Mouse (Mus musculus) liver, embryonic 14.5 days (tissue): ENCODE data around the gene Map4k2. TPM values are rescaled to one million over a fixed set of nuclear protein-coding genes. Genes with fewer than 3 reads are reported as not detected.

Experiments
- ATAC-seq: fragments of 200-750 bp; cut with Nextera tagmentation; 2 replicates; pipeline ENCODE4 v1.8.0; 2017; ENCODE audit warnings: moderate number of reproducible peaks, mild to moderate bottlenecking, moderate library complexity; ENCODE audit not compliant: insufficient read depth
- DNase-seq, 3 experiments: peaks; one replicate each; pipeline ENCODE4 v3.0.0-alpha.2; 2012 to 2013; ENCODE audit warnings: low read depth in 3 of 3, low spot score in 3 of 3
- H3K27ac ChIP-seq: fragments of 300-500 bp; sonication (generic); 2 replicates; pipeline ENCODE4 v1.5.1; 2014; ENCODE audit warnings: moderate library complexity, mild to moderate bottlenecking, control low read depth, inconsistent platforms
- H3K27me3 ChIP-seq: fragments of 300-500 bp; sonication (generic); 2 replicates; pipeline ENCODE4 v1.6.1; 2014; ENCODE audit warnings: mild to moderate bottlenecking, low read length, moderate library complexity; ENCODE audit not compliant: control insufficient read depth, insufficient read depth
- H3K36me3 ChIP-seq: fragments of 300-500 bp; sonication (generic); replicated peaks from 2 replicates; pipeline ENCODE4 v1.6.1; 2014; ENCODE audit warnings: low read depth; ENCODE audit not compliant: control insufficient read depth, insufficient read depth
- H3K4me1 ChIP-seq, 2 experiments: fragments of 200-500 bp in 1 of 2; fragments of 300-500 bp in 1 of 2; sonication (generic) in 1 of 2; replicated peaks; 2 replicates each; pipeline ENCODE4 v1.6.1; 2012 to 2014; ENCODE audit warnings: antibody characterized with exemption in 1 of 2, inconsistent platforms in 1 of 2, low read length in 1 of 2; ENCODE audit not compliant: control insufficient read depth in 2 of 2, insufficient read depth in 2 of 2
- H3K4me2 ChIP-seq: fragments of 300-500 bp; sonication (generic); 2 replicates; pipeline ENCODE4 v1.6.1; 2014; ENCODE audit warnings: low read depth, mild to moderate bottlenecking, control low read depth, moderate library complexity
- H3K4me3 ChIP-seq, 2 experiments: fragments of 200-500 bp in 1 of 2; fragments of 300-500 bp in 1 of 2; sonication (generic) in 1 of 2; 2 replicates each; pipeline ENCODE4 v1.5.1; 2012 to 2014; ENCODE audit warnings: low read depth in 2 of 2, low read length in 2 of 2, mild to moderate bottlenecking in 2 of 2, control low read depth in 1 of 2, inconsistent platforms in 1 of 2, moderate library complexity in 1 of 2; ENCODE audit not compliant: insufficient read depth in 1 of 2
- H3K9ac ChIP-seq: fragments of 300-500 bp; sonication (generic); replicated peaks from 2 replicates; pipeline ENCODE4 v1.6.1; 2014; ENCODE audit warnings: mild to moderate bottlenecking, control low read depth, moderate library complexity
- H3K9me3 ChIP-seq: fragments of 300-500 bp; sonication (generic); 2 replicates; pipeline ENCODE4 v1.6.1; 2016; ENCODE audit warnings: low read length, mixed read lengths; ENCODE audit not compliant: control insufficient read depth
- CTCF ChIP-seq: IDR thresholded peaks from 2 replicates; pipeline ENCODE4 v1.5.1; 2016; ENCODE audit warnings: antibody characterized with exemption, low read depth, control low read depth
- EP300 ChIP-seq: IDR thresholded peaks from 2 replicates; pipeline ENCODE4 v1.6.1; 2016; ENCODE audit warnings: antibody characterized with exemption, low read depth
- WGBS: fragments of 180-500 bp; shearing (Covaris S2); extraction: QIAGEN DNeasy Blood & Tissue Kit; methylation state at CpG from one replicate; pipeline ENCODE4 v1.1.7; 2014; ENCODE audit not compliant: insufficient replicate concordance; 5-methylcytosine and 5-hydroxymethylcytosine counted together
- polyA plus RNA-seq, 2 experiments: library from polyadenylated mRNA; depleted of rRNA in 1 of 2; stranded (reverse) in 1 of 2; unstranded in 1 of 2; fragments of >200 nt; fragmentation: Nextera tagmentation in 1 of 2; extraction: Ambion mirVana in 1 of 2; gene quantifications; 2 replicates each; pipeline versions ENCODE4 v1.2.1 to v1.2.3; 2012 to 2014

The Map4k2 gene
- polyA plus RNA-seq, 2 experiments = 3.0 to 17.6 TPM

- WGBS = 66% methylated on average over 7 of the region's 7 CpGs
- TF ChIP-seq CTCF (no peak), EP300 (no peak)
- H3K9ac ChIP-seq = no peak overlapping the region
- peaks cover 0 to 5% of the 10 kb centered on the region in 2 experiments; a peak in 2 of 4 replicates for H3K4me1 ChIP-seq
- DNase-seq (no peak), ATAC-seq (no peak)
- H3K27ac ChIP-seq = no peak overlapping the region
- no peak overlapping the region for H3K4me2 ChIP-seq
- no peaks in the 10 kb centered on the region for H3K36me3 ChIP-seq
- H3K4me3 ChIP-seq = no peak overlapping the region
- no peaks in the 10 kb centered on the region for H3K9me3 ChIP-seq
- H3K27me3 ChIP-seq = no peaks in the 10 kb centered on the region
Measured at GRCm38 (mm10) chr19:6385821-6386220, 44.9 kb downstream of the Map4k2 start.

GRCm38 (mm10) chr19:6386234-6386633 is 45.3 kb downstream of the Map4k2 start:
- ATAC-seq (no peak), DNase-seq (no peak)
- 57% methylated on average over 9 of the region's 9 CpGs for WGBS

GRCm38 (mm10) chr19:6388006-6388405 is 47.1 kb downstream of the Map4k2 start:
- ATAC-seq (no peak), DNase-seq (no peak)
- H3K27me3 ChIP-seq = no peaks in the 10 kb centered on the region
- TF ChIP-seq CTCF (peak; percentile 24; the same call in 1 of the 2 replicates), EP300 (no peak)
- H3K9me3 ChIP-seq = no peaks in the 10 kb centered on the region
- WGBS = 77% methylated on average over 13 of the region's 13 CpGs
- H3K4me2 ChIP-seq = no peak overlapping the region
- no peak overlapping the region for H3K27ac ChIP-seq
- no peak overlapping the region for H3K9ac ChIP-seq
- H3K4me1 ChIP-seq = peaks cover 0 to 5% of the 10 kb centered on the region in 2 experiments; a peak in 2 of 4 replicates
- H3K4me3 ChIP-seq = no peak overlapping the region
- H3K36me3 ChIP-seq = no peaks in the 10 kb centered on the region

More at GRCm38 (mm10) chr19:6386234-6386633, 45.3 kb downstream of the Map4k2 start:
- no peak overlapping the region for H3K4me3 ChIP-seq
- no peaks in the 10 kb centered on the region for H3K36me3 ChIP-seq
- no peaks in the 10 kb centered on the region for H3K9me3 ChIP-seq
- TF ChIP-seq CTCF (no peak), EP300 (no peak)
- no peak overlapping the region for H3K4me2 ChIP-seq
- H3K9ac ChIP-seq = no peak overlapping the region
- no peak overlapping the region for H3K27ac ChIP-seq
- no peaks in the 10 kb centered on the region for H3K27me3 ChIP-seq
- peaks cover 0 to 5% of the 10 kb centered on the region in 2 experiments; a peak in 2 of 4 replicates for H3K4me1 ChIP-seq

GRCm38 (mm10) chr19:6389803-6390202 is 48.9 kb downstream of the Map4k2 start:
- WGBS = 8% methylated on average over 16 of the region's 16 CpGs
- peak; percentile 35; the same call in 1 of the 2 replicates for ATAC-seq

GRCm38 (mm10) chr19:6390251-6390650 is 49.3 kb downstream of the Map4k2 start:
- TF ChIP-seq CTCF = no peak
- TF ChIP-seq EP300 = no peak
- Histone ChIP-seq H3K27me3 (no peaks in the 10 kb centered on the region), H3K4me1 (peaks cover 0 to 2% of the 10 kb centered on the region in 2 experiments; a peak in 2 of 4 replicates), H3K9ac (no peak overlapping the region), H3K4me2 (no peak overlapping the region), H3K36me3 (no peaks in the 10 kb centered on the region), H3K9me3 (no peaks in the 10 kb centered on the region), H3K4me3 (no peak overlapping the region), H3K27ac (no peak overlapping the region)
- 51% methylated on average over 6 of the region's 6 CpGs for WGBS
- no peak for DNase-seq
- ATAC-seq = no peak

More at GRCm38 (mm10) chr19:6389803-6390202, 48.9 kb downstream of the Map4k2 start:
- Histone ChIP-seq H3K27ac (no peak overlapping the region), H3K4me1 (peaks cover 0 to 2% of the 10 kb centered on the region in 2 experiments; a peak in 2 of 4 replicates), H3K9me3 (no peaks in the 10 kb centered on the region), H3K4me2 (peak overlapping the region; percentile 35), H3K27me3 (no peaks in the 10 kb centered on the region), H3K36me3 (no peaks in the 10 kb centered on the region), H3K4me3 (peak overlapping the region; percentile 1 to 49; a peak in 2 of 4 replicates), H3K9ac (no peak overlapping the region)
- no peak for TF ChIP-seq EP300
- no peak for TF ChIP-seq CTCF
- DNase-seq = no peak
